Mouse (Mus musculus) urinary bladder, postnatal 36 days (tissue): ENCODE measurements around the gene H2-M11.

ENCODE experiments used
- DNase-seq, 2 experiments: peaks; one replicate each; pipeline ENCODE4 v3.0.0; 2022; ENCODE audit warnings: low spot score in 2 of 2, mixed read lengths in 1 of 2

The H2-M11 gene

GRCm38 (mm10) chr17:36546775-36547174, at the start of gene H2-M11:
Gene H2-M11 (plus strand): TSS chr17:36547075.
- no peak for DNase-seq

- DNase-seq = no peak
These were observed 46.4 kb upstream of the H2-M11 start for GRCm38 (mm10) chr17:36500435-36500834.

GRCm38 (mm10) chr17:36503910-36504309, 43.0 kb upstream of the H2-M11 start:
- no peak for DNase-seq
